Mouse (Mus musculus) heart, postnatal 4 days (tissue): Measurements from ENCODE around the gene Atoh8. TPM values are rescaled to one million over a fixed set of nuclear protein-coding genes. Genes with fewer than 3 reads are reported as not detected.

Source experiments
- total RNA-seq, 2 experiments: library from RNA; stranded (reverse); gene quantifications; 2 replicates each; pipeline ENCODE4 v1.2.3; 2021

Gene Atoh8
- total RNA-seq, 2 experiments from 2014 or later, result 7.2 to 8.6 TPM

Other genes with a start within 250 kb of the Atoh8 start
- gene St3gal5, start 138.0 kb downstream of the Atoh8 start, total RNA-seq, result 10 to 100 TPM; 33.5 to 37.6 TPM
- gene Sftpb, start 69.0 kb upstream of the Atoh8 start, total RNA-seq, result not detected
- gene Usp39, start 109.6 kb upstream of the Atoh8 start, total RNA-seq, result 10 to 100 TPM; 28.1 to 29.1 TPM
- 10 to 100 TPM; 12.7 to 13.0 TPM for gene 0610030E20Rik, start 111.7 kb upstream of the Atoh8 start, total RNA-seq
- 10 to 100 TPM in 1 of 2 experiments, 1 to 10 TPM in 1; 9.8 to 12.3 TPM for gene Tmem150a, start 119.9 kb upstream of the Atoh8 start, total RNA-seq
- gene Rnf181, start 131.4 kb upstream of the Atoh8 start, total RNA-seq, result 10 to 100 TPM; 41.1 to 42.4 TPM
- 10 to 100 TPM; 33.4 to 36.0 TPM for gene Vamp5, start 144.9 kb upstream of the Atoh8 start, total RNA-seq
- 100 to 1,000 TPM; 105 to 121 TPM for gene Vamp8, start 155.1 kb upstream of the Atoh8 start, total RNA-seq
- 10 to 100 TPM; 26.8 to 28.2 TPM for gene Ggcx, start 178.7 kb upstream of the Atoh8 start, total RNA-seq
- 100 to 1,000 TPM; 239 to 255 TPM for gene Mat2a, start 204.0 kb upstream of the Atoh8 start, total RNA-seq